Mouse (Mus musculus): Measurements from ENCODE around the gene Tmem44.

Gene Tmem44

GRCm38 (mm10) chr16:30552621-30553338 is 2.1 kb upstream of the Tmem44 start:
- no peak for DNase-seq (ENCODE audit: low spot score)

- DNase-seq (ENCODE audit: low spot score): peak; percentile 67
These were observed 485 bp downstream of the Tmem44 start for GRCm38 (mm10) chr16:30549966-30550747.

- no peak for DNase-seq (ENCODE audit: low spot score)
These were observed 1.1 kb downstream of the Tmem44 start for GRCm38 (mm10) chr16:30549516-30549915.

DNA sequence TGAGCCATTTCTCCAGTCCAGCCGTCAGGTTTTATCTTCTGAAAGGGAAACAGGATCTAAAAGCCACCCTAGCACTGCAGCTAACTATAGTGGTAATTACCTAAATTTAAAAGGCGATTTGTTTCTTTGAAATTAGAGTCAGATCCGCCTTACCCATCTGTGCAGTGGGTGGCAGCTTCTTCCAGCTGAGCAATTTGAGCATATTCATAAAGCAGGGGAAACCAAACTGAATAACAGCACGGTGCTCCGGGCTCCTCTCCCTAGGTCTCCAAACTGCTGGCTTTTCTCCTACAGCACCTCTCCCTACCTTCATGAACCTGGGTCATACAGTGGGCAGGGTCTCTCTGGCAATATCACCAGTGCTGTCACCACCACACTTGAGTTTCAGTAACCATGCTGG is 2.4 kb downstream of the Tmem44 start:
- DNase-seq (ENCODE audit: low spot score): no peak

DNA sequence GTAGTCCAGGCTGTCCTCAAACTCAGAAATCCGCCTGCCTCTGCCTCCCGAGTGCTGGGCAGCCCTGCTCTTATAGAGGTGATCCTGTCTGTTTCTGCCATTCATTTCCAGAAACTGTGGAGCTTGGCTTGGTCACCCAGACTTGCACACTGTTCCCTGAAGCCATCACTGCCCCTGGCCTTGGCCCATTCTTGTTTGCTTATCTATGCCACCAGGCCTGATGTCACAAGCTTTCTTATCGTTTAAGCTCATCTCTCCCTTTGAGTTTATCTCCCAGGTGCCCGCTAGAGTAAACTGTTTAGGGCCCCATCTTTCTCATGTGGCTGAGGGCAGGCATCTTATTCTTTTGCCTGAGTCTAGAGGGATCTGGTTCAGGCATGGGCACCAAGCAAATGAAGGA is 5.9 kb downstream of the Tmem44 start:
- no peak for DNase-seq (ENCODE audit: low spot score)

DNA sequence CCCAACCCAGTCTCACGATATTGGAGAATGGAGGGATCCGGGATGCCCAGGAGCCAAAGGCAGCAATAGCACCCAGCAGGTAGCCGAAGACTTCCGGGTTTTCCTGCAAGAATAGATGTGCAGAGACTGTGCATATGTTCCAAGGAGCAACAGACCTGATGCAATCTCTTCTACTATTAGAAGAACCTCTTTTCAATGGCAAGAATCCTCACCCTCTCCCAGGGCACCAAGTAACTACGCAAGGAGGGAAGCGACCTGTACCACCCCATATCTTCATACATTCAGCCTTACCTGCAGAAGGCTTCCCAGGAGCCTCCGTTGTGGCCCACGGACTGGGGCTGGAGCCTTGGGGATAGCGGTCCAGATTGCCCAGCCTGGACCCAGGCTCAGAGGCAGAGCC is 7.3 kb downstream of the Tmem44 start:
- DNase-seq (ENCODE audit: low spot score): no peak

DNA sequence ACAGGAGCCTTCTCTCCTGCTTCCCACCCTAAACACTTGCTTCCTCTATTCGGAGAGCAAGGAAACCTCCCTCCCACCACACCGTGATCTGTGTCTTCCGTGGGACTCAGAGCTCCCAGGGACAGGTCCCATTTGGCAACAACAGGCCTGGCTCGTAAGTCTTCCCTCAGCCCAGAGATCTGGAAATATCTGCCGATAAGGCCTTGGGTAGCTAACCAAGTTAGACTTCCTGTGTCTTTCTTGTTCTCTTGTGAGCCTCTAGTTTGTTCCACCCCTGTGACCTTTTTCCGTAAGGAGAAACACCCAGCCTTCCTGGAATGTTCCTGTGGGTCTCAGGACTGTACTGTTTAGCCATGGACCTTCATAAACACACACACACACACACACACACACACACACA is 7.8 kb downstream of the Tmem44 start:
- DNase-seq (ENCODE audit: low spot score): no peak

GRCm38 (mm10) chr16:30540107-30541001 is 10.3 kb downstream of the Tmem44 start:
- DNase-seq (ENCODE audit: low spot score): no peak

- peak; percentile 55 for DNase-seq (ENCODE audit: low spot score)
These were observed 11.2 kb downstream of the Tmem44 start for GRCm38 (mm10) chr16:30539433-30539832.

GRCm38 (mm10) chr16:30535075-30535474 is 15.6 kb downstream of the Tmem44 start:
- DNase-seq (ENCODE audit: low spot score): peak; percentile 13

- DNase-seq (ENCODE audit: low spot score): peak; percentile 26
These were observed 17.1 kb downstream of the Tmem44 start for GRCm38 (mm10) chr16:30533592-30533991.

- no peak for DNase-seq (ENCODE audit: low spot score)
These were observed 17.7 kb downstream of the Tmem44 start for GRCm38 (mm10) chr16:30532929-30533328.

- DNase-seq (ENCODE audit: low spot score): peak; percentile 27
These were observed 18.8 kb downstream of the Tmem44 start for GRCm38 (mm10) chr16:30531761-30532406.

DNA sequence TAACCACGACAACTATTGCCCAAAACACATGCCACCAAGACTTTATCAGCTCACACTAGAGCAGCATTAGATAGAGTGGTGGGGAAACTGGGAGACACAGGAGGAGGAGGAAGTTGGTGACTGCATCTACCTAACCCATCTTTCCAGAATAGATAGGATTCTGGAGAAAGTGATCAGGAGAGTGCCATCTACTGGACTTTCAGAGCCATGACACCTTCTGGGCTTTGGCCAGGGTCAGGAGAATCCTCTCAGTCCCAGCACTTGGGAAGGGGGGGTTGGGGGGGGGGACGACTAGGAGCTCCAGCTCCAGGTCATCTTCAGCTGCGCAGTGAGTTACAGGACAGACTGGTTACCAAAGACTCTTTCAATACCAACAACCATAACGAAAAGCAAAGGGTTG is 19.8 kb downstream of the Tmem44 start:
- DNase-seq (ENCODE audit: low spot score): no peak

GRCm38 (mm10) chr16:30528386-30528785 is 22.3 kb downstream of the Tmem44 start:
- no peak for DNase-seq (ENCODE audit: low spot score)

DNA sequence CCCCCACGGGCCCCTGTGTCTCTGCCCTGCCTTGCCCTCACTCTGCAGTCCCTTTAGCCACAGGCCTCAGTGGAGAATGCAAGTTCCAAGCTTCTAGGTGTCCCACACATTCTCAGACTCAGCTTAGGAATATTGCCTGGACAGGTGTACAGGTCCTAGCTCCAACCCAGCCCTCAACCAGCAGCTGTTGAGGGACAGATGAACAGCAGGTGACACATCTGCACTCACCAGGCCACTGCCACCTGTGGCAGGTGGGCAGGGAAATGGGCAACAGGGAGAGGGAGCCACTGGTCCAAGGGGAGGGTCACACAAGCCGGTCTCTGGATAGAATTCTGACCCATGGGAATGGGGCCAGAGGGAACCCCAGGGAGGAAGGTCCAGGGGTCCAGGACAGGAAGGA is 22.8 kb downstream of the Tmem44 start:
- DNase-seq (ENCODE audit: low spot score): no peak

DNA sequence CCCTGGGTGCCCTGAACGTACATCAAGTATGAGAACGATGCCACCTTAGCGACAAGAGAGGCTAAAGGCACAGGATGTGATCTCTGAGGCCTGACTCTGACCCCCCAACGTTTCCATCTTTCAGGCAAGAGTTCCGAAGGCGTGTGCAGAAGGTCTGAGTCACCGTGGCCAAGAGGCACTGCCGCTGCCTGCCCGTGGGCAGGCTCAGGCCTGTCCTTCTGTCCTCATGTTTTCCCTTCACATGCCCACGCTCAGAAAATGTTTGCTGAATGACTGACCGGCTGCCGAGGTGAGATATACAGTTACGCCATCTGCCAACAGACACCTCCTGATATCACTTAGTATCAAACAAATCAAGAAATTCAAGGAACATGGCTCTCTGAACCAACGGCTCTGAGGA is 24.9 kb downstream of the Tmem44 start:
- no peak for DNase-seq (ENCODE audit: low spot score)

GRCm38 (mm10) chr16:30524481-30524880 is 26.2 kb downstream of the Tmem44 start:
- no peak for DNase-seq (ENCODE audit: low spot score)

DNA sequence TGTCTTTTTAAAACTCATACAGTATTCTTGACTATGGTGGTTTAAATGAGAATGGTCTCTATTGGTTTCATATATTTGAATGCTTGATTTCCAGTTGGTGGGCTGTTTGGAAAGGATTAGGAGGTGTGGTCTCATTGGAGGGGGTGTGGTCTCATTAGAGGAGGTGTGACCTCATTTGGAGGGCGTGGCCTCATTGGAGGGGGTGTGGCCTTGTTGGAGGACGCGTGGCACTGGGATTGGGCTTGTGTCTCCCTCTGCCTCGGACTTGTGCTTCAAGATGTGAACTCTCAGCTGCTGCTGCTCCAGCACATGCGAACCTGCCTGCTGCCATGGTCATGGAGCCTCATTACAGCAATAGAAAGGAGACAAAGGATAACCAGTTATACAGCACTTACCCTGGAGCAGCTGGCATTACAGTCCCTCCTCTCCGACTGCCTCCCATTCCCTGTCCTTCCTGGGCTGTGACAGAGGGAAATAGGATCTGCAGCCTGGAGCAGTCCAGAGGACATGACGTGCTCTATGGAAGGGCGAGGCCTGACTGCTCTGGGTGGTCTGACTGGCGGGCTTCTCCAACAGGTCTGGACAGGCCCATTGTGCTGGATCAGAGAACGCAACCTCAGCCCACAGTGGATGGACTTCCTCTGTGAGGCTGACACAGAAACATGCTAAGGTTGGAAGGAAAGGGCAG is 28.2 kb downstream of the Tmem44 start:
- DNase-seq (ENCODE audit: low spot score): no peak

DNA sequence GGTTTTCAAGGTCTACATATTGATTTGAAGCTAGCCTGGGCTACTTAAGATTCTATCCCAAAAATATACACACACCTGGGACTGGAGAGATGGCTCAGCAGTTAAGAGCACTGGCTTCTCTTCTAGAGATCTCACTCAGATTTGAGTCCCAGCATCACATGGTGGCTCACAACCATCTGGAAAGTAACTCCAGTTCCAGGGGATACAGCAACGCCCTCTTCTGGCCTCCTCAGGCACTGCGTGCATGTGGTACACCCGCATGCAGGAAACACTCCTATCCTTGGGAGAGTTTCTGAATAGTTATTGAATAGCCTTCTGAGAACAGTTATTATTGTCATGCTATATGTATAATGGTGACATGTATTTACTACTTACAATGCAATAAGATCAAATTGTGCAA is 29.5 kb downstream of the Tmem44 start:
- no peak for DNase-seq (ENCODE audit: low spot score)

DNA sequence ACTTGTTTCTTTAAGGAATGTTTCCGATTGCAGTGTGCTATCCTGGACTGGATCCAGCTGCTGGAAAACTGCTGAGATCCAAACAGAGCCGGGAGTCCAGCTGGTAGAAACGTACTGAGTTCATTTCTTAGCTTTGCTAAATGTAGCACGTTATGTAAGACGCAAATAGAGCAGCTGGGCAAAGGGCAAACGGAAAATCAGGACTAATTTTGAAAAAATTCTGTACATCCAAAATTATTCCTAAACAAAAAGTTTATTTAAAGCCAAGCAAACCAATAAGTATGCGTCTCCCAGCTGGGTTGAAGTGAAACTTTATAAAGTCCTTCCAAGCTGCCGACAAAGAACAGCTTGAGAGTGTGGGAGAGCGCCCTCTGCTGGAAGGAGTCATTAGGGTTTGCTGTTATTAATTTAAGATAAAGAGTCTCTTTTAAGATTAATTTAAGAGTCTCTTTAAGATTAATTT is 30.2 kb downstream of the Tmem44 start:
- DNase-seq (ENCODE audit: low spot score): peak; percentile 66

Measured in T-cell, adult 2 months (primary cell).